Mouse (Mus musculus) embryo, embryonic 9.5 days (tissue): ENCODE results near the gene Smad9.
A peak's percentile ranks its signal among the peaks of the same experiment; 100 is the strongest.

Experiments
- DNase-seq: peaks from one replicate; pipeline ENCODE4 v3.0.0-alpha.2; 2017; ENCODE audit errors: extremely low spot score

Gene Smad9

DNA sequence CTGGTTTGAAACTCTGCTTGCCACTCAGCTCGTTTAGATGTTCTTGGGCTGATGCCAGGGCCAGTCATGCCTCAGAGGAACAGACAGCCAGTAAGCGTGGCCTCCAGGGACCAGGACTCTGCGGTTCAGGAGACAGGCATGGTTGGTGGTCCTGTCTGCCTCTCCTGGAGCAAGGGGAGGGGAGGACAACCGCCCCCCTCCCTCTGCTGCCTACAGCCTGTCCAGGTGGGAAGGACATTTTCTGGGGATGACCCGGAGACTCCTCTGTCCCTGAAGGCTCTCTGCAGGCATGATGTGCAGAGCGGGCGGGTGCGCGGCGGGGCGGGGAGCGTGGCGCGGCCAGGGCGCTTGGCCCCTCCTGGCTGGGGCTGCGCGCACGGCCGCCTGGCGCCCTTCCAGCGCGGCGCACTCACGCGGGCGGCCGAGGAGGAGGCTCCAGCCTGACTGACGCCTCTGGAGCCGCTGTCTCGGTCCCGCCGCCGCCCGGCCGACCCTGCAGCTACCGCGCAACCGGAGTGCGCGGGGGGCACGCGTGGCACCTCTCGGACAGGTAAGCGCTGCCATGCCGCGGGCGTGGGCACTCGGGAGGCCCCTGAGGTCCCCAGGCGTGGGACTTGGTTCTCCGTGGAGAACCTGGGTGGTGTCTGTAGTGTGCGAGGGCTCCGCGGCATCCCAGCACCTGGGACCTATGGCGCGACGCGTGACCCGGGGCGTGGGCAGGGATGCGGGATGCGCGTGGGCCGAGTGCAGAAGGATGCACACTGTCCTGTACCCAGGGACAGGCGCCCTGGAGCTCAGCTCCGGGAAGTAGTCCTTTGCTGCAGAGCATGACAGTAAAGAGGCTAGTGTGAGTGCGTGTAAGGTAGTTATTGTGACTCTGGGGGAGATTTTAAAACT lies at the start of gene Smad9:
TSS of gene Smad9 (plus strand) at position 438 of the 897 bp plus-strand sequence.
- peak; percentile 57 for DNase-seq

DNA sequence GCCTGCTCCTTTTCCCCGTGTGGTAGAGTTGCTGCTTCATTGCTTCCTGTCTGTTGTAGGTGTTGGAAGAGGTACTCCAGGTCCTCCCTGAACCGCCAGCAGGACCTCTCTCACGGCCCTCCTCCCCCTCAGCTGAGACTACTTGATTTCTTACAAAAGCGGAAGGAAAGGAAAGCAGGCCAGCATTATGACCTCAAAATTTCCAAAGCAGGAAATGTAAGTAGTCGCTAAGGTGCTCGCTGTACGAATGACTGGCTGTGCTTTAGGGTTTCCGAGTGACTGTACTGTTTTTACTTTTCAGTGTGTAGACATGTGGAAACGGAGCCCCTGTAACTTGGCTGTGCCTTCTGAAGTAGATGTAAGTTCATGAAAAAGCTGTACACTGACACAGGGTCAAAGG lies 46.4 kb upstream of the Smad9 start:
- DNase-seq: no peak

DNA sequence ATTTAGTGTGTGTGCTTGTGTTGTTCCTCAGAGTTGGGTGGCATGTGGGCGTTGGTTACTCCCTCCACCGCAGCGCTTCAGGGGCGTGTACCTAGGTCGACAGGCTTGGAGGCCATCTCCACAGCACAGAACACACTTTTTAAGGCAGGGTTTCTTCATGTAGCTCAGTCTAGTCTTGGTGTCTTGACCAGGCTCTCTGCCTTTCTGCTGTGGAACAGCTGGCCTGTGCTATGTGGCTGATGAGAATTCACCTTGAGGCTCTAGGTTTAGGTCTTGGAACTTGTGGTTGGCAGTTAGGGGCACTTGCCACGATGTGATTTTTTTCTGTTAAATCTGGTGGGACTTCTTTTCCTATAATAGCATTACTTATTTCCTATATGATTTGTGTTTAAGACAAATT lies 41.1 kb upstream of the Smad9 start, which contains the start of gene Gm21958:
TSS of gene Gm21958 (minus strand) at position 101 of the 400 bp plus-strand sequence.
- no peak for DNase-seq

DNA sequence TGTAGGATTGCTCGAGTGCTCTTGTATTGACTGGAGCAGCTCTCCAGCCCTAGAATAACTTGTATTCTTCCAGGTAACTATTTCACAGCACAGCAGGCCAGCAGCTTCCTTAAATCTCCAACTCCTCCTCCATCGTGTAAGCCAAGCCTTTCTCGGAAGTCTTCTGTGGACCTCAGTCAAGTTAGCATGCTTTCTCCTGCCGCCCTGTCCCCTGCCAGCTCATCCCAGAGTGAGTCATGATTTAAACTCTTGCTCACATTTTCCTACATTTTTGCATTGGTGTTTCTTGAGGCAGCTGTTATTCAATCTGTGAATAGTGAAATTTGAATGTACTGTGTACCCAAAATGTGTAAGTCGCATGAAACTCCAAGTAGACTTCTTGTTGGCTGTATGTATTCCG lies 39.9 kb upstream of the Smad9 start:
- DNase-seq: no peak

DNA sequence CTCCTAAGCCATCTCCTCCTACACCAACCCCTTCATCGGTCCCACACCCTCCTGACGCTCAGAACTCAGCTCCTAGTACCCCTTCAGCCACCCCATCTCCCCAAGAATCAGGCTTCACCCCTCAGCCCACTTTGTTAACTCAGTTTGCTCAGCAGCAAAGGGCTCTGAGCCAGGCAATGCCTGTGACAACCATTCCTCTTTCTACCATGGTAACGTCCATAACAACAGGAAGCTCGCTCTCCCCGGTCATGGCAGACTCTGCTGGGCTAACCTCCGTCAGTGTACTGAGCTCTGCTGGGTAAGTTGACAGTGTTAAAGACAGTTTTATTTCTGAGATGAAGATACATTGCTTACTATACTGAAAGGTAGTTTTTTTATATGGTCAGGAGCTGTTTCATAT lies 38.0 kb upstream of the Smad9 start:
- DNase-seq: no peak

DNA sequence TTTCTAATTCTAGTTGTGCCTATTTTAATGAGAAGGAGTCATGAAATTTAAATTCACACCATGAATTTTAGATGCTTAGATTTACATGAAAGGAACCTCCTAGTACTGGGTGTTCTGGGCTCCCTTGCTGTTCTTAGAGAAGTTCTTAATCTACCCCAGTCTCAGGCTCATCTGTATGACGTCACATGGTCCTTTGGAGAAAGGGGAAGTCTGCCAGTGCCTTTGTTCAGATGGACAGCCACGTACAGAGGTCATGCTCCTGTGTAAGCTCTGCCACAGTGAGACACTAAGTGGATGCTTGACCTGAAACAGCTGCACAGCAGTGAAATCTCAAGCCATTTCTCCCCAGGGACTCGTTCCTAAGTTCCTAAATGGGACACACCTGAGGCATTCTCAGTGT lies 36.4 kb upstream of the Smad9 start:
- no peak for DNase-seq

DNA sequence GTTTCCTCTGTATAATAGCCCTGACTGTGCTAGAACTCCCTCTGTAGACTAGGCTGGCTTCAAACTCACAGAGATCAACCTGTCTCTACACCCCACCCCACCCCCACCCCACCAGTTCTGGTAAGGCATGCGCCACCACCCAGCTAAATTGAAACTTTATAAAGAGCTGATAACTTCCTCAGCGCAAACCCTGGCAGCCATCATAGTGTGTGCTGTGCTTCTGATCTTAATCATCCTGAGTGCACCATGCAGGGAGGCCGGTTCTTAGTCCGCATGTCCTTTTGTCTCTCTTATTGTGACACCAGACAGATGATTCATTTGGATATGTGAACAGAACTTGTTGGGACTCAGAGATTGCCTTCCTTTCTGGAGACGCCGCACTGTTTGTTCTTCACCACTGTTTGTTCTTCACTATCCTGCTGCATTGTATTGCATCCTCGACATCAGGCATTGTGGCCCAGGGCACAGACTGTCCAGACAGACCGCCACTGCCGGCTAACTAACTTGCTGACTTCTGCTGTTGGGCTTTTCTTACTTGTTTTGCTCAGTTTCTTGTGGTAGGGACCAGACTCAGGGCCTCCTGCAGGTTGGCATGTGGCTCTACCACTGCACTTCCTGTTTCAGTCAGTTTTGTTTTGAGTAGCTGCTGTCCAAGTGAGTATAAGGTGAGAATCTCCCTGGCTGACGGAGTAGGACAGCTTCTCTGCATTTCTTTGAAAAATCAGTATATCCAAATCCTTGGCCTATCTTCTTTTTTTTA lies 31.5 kb upstream of the Smad9 start:
- DNase-seq: no peak

DNA sequence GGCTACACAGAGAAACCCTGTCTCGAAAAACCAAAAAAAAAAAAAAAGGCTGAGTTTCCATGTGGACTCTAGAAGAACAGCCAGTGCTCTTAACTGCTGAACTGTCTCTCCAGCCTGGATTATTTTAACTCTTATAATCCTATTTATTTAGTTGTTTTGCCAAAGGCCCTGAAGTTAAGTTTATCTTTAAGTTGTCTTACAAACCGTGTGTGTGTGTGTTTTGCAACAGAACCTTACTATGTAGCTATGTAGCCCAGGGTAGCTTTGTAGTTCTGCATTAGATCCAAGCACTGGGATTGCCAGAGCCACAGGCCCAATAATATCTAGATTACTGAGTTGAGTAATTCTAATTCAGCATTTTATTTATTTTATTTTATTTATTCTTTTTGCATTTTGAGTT lies 30.0 kb upstream of the Smad9 start:
- DNase-seq: no peak

DNA sequence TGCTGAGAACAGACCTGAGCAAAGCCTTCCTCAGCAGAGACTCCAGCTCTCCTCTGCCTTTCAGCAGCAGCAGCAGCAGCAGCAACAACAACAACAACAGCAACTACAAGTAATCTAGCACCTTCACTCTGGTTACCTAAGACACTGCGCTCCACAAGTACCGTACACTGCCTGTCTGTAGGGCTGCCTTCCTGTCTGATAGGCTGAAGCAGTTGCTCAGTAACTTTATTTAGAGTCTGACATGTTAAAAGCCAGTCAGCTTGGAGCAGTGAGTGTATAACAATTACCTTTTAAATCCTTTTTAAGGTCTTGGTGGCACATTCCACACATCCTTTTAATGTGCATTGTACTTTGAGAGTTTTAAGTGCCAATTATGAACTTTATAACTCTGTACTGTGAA lies 27.8 kb upstream of the Smad9 start:
- DNase-seq: no peak

DNA sequence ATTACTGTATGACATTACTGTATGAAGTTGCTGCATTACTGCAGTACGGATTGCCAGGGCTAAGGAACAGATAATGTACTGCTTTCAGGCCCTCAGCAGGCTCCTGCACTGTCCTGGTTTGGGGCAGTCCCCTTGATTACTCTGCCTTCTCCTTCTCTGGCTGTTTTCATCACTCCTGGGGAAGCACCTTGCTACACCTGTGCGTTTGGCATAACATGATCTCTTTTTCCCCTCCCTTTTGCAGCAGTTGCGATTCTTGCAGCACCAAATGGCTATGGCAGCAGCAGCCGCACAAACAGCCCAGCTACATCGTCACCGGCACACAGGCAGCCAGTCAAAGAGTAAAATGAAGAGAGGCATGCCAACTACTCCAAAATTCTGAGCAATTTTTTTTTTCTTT lies 27.3 kb upstream of the Smad9 start:
- no peak for DNase-seq

DNA sequence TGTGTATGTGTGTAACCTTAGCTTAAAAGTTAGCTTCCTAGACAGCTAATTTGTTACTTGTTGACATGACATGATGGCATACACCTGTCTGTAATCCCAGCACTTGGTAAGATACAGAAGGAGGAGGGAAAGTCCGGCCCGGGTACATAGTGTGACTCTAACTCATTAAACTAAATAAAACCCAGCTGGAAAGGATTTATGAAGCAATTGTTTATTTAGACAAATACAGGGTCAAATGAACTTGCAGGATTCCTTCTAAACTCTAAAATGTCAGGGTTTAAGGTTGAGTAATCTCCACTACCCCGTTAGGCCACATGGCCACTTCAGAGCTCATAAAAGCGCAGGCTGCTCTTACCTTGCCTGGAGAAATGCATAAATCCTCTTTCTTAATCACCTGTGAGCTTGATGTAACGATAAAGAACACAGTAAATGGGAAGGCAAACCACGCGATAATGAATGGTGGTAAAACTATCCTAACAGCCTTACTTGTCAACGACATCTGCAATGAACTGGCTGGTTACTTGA lies 23.7 kb upstream of the Smad9 start:
- no peak for DNase-seq

DNA sequence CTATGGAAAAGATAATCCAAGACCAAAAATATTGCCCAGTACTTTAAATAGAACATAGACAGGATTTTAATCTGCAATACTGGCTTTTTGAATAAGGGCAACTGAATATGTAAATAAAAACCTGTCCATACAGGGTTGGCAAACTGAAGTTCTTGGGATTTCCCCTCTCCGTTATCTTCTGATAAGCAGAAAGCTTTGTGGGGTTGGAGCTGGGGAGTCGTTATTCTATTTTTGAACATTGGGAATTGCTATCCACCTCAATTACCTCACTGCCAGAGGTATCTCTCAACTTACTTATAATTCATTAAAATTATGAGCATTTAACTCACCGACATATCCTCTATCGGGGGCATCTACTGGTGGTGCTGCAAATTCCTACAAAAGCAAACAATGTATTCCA lies 23.0 kb upstream of the Smad9 start:
- no peak for DNase-seq

DNA sequence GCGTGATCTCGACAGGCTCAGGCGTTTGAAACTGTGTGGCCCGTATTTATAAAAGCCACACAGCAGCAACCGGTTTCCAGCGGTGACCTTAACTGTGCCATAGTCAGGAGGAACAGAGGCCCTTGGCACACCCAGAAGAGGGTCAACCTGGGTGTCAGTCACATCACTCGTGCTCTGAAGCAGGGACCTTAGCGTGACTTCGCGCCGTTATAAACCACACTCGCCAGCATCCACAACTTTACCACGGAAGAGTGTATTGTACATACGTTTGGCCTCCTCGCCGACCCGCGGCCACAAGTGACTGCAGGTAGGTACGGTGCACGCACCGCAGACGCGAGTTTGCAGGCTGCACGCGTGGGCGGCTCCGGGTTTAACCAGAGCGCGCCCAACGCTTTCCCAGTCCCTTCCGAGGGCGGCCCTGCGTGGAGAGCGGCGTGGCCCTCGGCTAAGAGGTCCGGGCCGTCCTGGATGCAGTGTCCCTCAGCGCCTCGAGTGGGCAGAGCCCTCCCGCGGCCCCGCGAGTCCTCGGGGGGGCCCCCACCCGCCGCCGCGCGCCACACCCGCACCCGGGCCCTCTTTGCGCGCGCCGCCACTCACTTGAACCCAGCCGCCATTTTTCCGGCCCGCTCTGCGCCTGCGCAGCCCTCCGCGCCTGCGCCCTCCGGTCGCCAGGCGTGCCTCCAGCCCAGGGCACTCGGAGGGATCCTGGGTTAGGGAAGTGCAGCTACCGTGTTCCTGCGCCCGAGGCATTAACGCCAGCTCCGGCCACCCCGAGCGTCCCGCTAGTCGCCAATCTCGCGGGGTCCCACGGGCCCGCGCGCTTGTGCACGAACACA lies 20.8 kb upstream of the Smad9 start:
- DNase-seq: peak; percentile 89

DNA sequence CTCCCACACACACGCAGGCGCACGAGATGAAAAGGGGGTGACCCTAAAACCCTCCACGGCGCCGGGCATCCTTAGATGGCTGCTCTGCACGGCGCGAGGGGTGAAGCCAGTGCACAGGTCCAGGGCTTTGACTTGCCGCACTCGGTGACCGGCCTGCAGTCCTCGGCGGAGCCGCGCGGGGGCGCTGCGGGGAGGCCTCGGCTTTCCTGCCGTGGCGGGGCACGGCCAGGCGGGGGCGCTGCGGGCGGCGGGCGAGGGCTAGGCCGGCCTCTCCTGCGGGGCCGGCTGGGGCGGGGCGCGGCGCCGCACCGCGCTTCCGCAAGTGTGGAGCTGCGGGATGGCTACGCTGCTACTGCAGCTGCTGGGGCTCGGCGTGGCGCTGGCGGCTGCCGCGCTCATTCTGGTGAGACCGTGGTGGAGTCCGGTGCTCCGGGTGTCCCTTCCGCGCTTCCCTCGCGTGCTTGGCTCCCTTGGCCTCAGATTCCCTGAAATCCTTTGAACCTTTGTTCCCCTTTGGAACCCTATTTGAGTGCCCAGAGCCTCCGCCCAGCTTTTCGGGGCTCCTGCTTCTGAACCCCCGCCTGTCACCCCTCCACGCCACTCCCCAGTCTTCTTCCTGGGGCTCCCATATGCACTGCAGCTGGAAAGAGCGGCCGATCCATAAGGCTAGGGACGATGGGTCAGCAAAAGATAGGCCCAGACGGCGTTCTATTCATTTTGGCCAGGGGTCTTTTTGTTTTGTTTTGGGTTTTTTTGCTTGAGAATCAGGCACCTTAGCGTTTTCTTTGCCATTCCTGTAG lies 19.9 kb upstream of the Smad9 start, which contains the start of the genes Exosc8 and Alg5:
TSS of gene Exosc8 (minus strand) at position 147 of the 800 bp plus-strand sequence.
TSS of gene Alg5 (plus strand) at position 293 of the 800 bp plus-strand sequence.
- DNase-seq: peak; percentile 95

DNA sequence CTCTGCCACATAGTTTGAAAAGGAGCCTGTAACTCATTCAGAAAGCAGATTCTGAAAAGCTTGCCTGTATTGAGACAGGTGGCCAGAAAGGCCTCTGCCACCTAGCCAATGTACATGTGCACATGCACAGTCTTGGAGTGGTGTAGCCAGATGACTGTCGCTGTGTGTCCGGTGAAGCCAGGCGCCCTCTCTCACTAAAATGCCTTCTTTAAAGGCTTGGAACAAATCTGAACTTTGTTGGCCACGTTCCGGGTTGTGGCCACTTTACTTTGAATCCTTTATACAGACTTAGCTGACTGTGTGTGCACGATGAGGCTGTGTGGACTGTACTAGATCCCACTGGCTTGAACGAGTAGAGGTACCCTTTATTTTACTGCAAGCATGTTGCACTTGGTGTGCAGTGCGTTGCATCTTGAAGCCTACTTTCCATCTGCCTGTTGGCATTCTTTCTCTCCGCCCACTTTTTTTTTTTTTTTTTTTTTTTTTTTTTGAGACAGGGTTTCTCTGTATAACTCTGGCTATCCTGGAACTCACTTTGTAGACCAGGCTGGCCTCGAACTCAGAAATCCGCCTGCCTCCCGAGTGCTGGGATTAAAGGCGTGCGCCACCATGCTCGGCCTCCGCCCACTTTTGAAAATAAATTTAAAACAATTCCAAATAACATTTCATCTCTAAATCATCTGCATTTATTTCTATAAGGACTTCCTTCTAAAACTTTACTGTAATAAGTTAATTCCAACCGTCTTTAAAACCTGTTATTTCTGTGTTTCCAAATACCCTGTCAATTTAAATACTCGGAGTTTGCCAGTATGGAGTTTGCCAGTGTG lies 19.1 kb upstream of the Smad9 start:
- no peak for DNase-seq

DNA sequence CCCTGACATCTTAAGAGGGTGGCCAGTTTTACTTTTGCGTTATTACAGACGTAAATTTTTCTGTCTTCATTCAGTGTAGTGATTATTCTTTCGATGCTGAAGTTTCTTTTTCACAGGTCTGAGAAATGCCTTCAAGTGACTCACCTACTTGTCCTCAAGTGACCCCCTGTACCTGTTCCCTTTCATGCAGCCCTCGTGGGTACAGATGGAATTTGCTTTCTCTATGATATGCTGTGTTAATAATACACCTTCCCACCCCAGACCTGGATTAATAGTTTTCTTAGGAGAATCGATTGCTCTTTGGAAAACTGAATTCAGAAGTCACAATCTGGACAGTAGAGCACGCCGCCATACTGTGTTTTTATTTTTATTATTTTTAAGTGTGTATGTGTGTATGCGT lies 18.1 kb upstream of the Smad9 start:
- no peak for DNase-seq

DNA sequence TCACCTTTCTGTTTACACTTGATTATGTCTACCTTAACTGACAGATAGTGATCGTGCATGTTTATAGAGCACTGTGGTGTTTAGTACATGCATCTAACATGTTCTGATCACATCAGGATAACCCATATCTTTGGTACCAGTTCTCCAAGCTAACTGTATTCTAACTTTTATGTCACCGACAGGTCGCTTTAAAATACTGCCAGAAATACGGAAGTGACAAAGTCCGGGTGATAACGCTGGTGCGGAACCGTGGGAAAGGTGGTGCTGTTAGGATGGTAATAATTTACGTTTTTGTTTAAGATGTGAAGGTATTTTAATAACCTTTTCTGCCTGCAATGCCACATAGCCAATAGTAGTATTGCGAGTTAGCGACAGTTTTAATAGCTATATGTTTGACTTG lies 13.4 kb upstream of the Smad9 start:
- DNase-seq: no peak

DNA sequence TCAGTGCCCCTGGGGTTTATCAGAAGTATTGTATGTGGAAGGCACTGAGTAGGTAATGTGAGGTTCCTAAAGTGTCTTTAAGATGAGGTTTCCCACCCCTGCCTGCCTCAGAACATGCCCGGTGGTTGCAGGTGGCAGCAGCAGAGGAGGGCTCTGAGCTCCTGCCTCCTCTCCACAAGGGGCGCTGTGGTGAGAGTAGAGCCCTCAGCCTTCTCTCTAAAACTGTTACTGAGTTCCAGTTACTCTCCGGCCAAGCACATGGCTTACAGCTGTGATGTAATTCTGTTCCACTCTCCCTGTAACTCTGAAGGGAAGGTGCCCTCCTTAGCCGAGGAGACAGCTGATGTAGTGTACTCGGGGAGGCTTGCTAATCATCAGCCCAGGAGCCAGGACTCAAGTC lies 9.6 kb upstream of the Smad9 start:
- no peak for DNase-seq

DNA sequence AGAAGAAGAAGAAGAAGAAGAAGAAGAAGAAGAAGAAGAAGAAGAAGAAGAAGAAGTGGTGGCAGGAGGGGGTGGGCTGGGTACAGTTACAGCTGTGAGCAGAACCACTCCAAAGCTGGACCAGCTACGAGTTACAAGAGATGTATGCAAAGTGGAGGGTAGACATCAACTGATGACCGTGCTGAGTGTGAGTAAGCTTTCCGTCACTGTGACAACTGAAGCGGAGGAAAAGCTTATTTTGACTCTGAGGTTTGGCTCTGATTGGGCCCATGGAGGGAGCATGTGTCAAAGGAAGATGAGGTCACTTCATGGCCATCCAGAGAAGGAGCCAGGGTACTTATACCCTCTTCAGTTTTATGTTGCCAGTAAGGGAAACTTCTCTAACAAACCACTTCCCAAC lies 2.0 kb upstream of the Smad9 start:
- no peak for DNase-seq

DNA sequence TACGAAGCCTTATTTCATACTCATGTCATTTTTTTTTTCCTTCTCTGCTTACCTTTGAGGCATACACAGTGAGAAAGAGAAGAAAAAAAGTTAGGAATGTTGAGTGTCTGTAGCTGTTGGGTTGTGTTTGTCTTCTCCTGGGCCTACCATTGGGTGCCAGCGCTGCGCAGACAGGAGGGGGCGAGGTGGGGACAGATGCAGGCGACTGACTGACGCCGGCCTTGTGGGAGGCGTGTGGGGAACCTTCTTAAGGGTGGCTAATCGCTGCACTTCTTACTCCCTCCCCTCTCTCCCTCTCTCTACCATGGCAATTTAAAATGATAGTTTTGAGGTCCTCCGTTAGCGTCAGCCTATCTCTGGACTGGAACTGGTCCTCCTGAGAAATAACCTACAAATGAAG lies 676 bp downstream of the Smad9 start:
- DNase-seq: peak; percentile 42
